Mouse (Mus musculus) hindlimb bud, embryonic 11.5 days (tissue): Measurements from ENCODE around the gene Etv5.
"Not testable (repeated sequence)": the region's sequence is repeated elsewhere in the genome, so short reads cannot be mapped to it uniquely, and the experiment has no call there.

Source experiments
- DNase-seq: peaks from one replicate; pipeline ENCODE4 v3.0.0-alpha.2; 2012; ENCODE audit warnings: low read depth, low spot score; ENCODE audit errors: extremely low spot score

Gene Etv5

DNA sequence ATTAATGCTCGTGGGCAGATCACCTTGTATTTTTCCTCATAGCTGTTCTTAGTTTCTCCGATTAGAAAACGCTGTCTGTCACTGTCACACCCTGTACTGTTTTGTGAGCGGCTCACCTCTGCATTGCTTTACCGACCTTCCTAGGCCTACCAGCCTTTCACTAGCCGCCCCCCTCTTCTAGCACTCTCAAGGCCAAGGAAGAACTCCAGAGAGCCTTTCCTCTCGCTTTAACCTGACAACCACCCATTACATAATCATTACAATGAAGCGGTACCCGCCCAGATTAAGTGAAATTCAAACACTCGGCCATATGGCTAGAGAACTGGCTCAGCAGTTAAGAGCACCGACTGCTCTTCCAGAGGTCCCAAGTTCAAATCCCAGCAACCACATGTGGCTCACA is 41.2 kb downstream of the Etv5 start:
- no peak for DNase-seq

DNA sequence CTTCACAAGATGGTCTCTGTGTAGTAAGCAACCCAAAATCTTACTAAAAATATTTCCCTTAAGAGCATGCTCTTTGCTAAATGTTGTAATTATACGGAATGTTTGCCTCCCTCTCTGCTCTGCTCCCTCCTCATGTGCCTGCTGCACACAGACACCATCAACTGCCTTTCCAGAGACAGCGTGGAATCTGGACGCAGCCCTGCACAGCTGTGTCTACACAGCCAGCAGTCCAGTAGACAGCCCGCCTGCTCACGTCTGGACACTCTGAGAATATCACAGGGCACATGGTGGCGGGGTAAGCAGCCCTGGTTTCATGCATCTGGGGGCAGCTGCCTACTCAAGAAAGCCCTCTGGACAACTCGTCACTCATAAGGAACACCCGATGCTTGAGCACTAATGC is 43.1 kb downstream of the Etv5 start:
- no peak for DNase-seq

- DNase-seq = no peak
Measured at GRCm38 (mm10) chr16:22395093-22395844, 44.2 kb downstream of the Etv5 start.

- no peak for DNase-seq
Measured at GRCm38 (mm10) chr16:22390348-22390897, 49.1 kb downstream of the Etv5 start.

DNA sequence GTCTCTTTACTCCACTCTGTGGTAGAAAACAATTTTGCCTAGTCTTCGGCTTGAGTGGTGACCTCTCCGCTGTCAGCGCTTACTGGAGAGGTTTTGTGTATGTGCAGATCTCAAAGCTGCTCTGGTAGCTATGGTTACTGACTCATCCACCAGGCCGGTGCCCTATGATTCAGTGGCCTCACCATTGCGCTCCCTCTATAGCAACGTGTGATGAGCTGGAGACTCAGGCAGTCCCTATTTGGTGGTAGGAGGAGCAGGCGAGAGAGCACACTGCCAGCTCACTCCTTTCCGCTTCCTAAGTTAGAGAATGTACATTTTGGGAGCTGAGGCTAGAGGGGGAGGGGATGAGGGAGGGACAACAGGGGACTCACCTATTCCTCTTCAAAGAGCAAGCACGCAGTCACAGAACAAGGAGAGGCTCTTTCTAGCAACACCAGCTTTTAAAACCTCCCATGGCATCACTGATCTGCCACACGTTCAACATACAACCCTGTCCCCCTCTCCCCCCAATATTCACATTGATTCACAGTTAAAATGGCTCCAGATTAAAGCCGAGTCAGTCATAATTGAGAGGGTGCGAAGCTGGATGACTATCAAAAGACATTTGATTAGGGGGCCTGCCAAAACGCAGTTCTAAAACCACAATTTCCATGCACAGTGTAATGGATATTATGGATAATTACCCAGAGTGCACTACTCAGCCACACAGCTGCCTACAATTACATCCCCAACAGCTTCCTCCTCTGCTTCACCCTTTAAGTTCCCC is 50.2 kb downstream of the Etv5 start:
- DNase-seq = no peak

GRCm38 (mm10) chr16:22387731-22388130 is 51.8 kb downstream of the Etv5 start:
- no peak for DNase-seq

DNA sequence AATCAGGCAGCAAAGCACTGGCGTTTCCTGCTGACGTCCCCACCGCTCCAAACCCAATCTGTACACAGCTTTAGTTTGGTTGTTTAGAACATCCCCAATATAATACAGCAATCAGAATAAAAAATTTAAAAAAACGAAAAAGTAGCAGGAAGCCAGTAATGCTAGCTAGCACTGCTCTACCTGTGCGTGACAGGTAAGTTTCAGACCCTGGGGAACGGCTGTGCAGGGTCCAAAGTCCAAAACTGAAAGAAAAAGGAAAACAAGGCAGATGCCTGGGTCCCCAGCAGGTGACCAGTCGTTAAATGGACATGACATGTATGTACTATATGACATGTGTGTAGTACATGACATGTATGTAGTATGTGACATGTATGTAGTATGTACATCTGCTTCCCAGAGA is 57.5 kb downstream of the Etv5 start:
- not testable (repeated sequence) for DNase-seq

DNA sequence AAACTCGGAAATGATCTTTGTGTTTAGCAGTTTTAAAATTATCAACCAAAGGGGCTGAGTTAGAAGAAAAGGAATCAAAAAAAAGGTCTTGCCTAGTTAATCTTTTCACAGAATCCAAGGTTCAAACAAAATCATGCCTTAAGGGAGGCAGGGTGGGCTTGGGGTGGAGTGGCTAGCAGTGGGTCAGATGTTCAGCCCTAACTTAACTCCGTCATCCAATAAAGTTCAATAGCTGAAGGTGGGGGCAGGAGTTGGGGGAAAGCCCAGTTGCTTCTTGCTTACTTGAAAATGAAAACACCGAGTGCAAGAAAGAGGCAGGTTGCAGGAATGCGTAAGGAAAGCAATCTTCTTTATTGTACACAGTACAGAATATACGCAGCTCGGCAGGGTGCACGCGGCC is 58.5 kb downstream of the Etv5 start:
- no peak for DNase-seq

GRCm38 (mm10) chr16:22379986-22380385 is 59.5 kb downstream of the Etv5 start:
- no peak for DNase-seq

- no peak for DNase-seq
Measured at GRCm38 (mm10) chr16:22379342-22379741, 60.2 kb downstream of the Etv5 start.

DNA sequence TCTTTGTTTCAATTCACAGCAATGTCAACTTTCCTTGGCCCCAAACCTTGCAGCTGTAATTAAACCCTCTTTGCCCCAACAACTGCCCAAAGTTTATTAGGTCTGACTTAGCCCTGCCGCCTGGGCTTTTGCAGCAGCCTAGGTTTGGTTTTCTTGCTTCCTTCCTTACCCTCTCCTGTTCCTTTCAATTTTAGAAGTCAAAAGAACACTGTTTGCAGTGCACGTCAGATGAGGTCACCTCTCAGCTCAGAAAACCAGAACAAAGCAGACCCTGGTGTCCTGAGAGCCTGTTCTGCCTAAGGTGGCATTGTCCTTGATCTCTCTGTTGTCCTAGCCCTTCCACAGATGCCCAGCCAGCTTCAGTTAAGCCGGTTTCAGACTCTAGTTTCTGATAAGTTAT is 61.8 kb downstream of the Etv5 start:
- no peak for DNase-seq

DNA sequence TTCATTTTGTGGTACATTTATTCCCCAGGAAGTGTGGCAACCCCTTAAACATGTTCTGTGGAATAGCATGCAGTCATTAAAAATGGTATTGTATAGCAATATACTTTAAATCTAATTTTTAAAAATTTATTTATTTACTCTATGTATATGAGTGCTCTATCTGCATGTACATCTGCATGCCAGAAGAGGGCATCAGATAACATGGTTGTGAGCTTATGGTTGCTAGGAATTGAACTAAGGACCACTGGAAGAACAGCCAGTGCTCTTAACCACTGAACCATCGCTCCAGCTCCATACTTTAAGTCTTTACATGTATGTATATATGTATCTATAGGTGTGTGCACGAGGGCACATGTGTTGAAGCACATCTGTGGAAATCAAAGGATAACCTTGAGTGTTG is 64.6 kb downstream of the Etv5 start:
- no peak for DNase-seq

GRCm38 (mm10) chr16:22372701-22373124 is 66.8 kb downstream of the Etv5 start:
- DNase-seq = no peak

DNA sequence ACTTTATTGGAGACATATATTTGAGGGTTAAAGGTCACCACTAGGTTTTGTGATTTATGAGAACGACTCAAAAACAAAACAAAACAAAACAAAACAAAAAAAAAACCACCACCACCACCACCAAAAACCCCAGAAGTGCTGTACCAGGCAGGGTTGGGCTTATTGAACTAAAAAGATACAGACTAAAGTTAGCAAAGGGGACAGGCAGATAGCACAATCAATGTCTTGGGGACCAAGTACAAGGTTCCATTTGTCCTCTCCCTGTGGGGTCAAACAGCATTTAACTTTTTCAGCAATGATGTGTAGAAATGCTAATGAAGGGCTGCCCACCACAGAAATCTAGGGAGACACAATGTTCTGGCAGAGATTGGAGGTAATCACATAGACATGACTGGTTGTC is 67.3 kb downstream of the Etv5 start:
- DNase-seq = no peak

- DNase-seq = no peak
Measured at GRCm38 (mm10) chr16:22367099-22367498, 72.4 kb downstream of the Etv5 start.

DNA sequence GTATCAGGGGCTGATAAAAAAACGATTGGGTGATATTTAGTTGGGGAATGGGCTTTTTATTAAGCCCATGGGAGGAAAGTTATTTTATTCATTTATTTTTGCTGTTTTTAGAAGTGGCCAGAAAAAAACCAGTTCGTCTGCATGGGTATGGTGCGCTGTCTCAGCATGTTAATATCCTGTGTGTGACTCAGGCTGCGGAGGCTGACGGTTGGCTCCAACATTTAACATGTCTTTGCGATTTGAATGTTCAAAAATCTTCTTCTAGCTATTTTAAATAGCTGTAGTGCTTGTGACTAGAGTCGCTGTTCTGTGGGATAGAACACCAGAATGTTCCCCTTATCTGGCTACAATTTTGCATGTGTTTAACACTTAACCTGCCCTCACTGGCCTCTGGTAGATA is 73.5 kb downstream of the Etv5 start:
- DNase-seq = no peak

GRCm38 (mm10) chr16:22365596-22365995 is 73.9 kb downstream of the Etv5 start:
- no peak for DNase-seq

GRCm38 (mm10) chr16:22358701-22359354 is 80.7 kb downstream of the Etv5 start:
- DNase-seq = no peak

- DNase-seq = not testable (repeated sequence)
Measured at GRCm38 (mm10) chr16:22354177-22354576, 85.3 kb downstream of the Etv5 start.

DNA sequence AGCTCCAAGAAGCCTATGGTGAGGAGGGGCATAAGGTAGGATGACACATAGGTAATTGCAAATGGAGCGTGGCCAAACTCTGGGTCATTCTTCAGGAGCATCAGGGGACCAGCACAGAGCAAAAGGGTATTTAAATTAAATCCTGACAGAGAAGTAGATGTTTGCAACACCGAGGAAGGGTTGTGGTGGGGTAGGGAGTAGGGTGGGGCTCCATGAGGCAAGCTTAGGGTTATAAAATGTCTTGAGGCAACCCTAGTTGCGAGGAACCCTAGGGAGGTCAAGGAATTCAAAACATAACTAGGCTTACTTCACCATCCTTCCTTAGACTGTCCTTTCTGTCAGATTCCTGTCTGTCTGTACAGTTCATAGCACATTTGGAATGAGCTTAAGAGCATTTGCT is 85.9 kb downstream of the Etv5 start:
- no peak for DNase-seq

DNA sequence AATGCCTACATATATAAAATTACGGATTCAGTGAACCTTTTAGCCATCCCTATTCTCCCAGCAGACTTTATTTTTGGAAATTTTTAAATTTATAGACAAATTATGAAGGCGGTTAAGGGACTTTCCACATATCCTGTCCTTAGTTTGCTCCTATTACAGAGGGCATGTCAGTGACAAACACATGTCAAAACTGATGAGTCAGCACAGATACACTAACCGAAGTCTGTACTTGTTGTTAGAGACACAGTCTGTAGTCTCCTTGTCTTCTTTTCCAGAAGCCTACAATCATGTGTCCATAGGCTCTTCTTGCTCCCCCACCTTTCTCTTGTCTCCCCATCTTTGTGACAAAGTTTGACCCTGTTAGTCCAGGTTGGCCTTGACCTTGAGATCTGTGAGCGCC is 88.3 kb downstream of the Etv5 start:
- no peak for DNase-seq

DNA sequence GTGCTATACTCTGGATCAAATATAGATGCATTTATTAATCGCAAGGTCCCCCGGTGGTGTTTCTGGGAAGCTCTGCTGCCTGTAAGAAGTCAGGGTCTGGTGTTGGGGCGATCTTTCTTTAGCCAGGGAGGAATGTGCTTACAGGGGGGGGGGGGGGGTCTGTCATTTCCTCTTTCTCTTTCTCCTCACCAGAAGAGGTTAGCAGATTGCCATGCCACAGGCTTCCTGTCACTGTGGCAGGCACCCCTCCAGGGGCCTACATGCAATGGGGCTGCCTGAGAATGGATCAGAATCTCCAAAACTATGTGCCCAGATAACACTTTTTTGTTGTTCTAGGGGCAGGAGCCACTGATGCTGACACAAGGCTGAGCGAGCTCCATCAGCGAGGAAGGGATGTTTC is 89.7 kb downstream of the Etv5 start:
- no peak for DNase-seq
